In genomic region chr2:69574261-69574660, GRCm38 (mm10) we compare ENCODE assay signal across 27 mouse cellular contexts. TPM values are rescaled to one million over a fixed set of nuclear protein-coding genes. Genes with fewer than 3 reads are reported as not detected.
DNase-seq lines count a peak whose midpoint lies in the region; ATAC-seq and TF ChIP-seq lines count a peak whose summit lies in the region.
"Had no signal": no experiment of that assay in that cellular context is flagged by ENCODE, and none has a peak within 500 bp of the region (broad histone marks: within the 10 kb centered on the region; RNA-seq: fewer than 3 reads in every experiment).

No protein-coding gene starts in this region.

- H3K36me3 ChIP-seq in CH12.LX (replicated peaks in 1 of 2; ENCODE audit: control insufficient read depth in 1 of 2, insufficient read depth in 1 of 2, low read length in 1 of 2): no peaks in the 10 kb centered on the region
- no peaks in the 10 kb centered on the region for H3K36me3 ChIP-seq in hindbrain, embryonic 14.5 days (replicated peaks; ENCODE audit: control insufficient read depth, insufficient read depth)
- H3K36me3 ChIP-seq: embryonic facial prominence, embryonic 13.5 days; embryonic facial prominence, embryonic 15.5 days; forebrain, embryonic 10.5 days; forebrain, embryonic 12.5 days had no signal

- dilution Hi-C loops in CH12.LX (cut with MboI; ENCODE audit: extremely low pct_ligation_motif_present, extremely low pct_unique_long_range_greater_than_20kb, low sequenced_read_pairs): no loop called here

- TF ChIP-seq EP300 in CH12.LX (IDR thresholded peaks at IDR 0.05; ENCODE audit: low read length): no peak

- 79% methylated on average over 3 of the region's 3 CpGs for WGBS in hindbrain, embryonic 14.5 days

- no peak for TF ChIP-seq RAD21 in CH12.LX (IDR thresholded peaks at IDR 0.05; ENCODE audit: low read depth, low read length)

- H3K27ac ChIP-seq in CH12.LX (ENCODE audit: insufficient read depth, low read depth): no peak overlapping the region
- H3K27ac ChIP-seq in hindbrain, embryonic 14.5 days: no peak overlapping the region
- H3K27ac ChIP-seq: embryonic facial prominence, embryonic 13.5 days; embryonic facial prominence, embryonic 15.5 days; forebrain, embryonic 10.5 days; forebrain, embryonic 12.5 days had no signal

- H3K27me3 ChIP-seq in CH12.LX (replicated peaks): no peaks in the 10 kb centered on the region
- H3K27me3 ChIP-seq in hindbrain, embryonic 14.5 days (ENCODE audit: control insufficient read depth, insufficient read depth, low read length): no peaks in the 10 kb centered on the region
- H3K27me3 ChIP-seq: embryonic facial prominence, embryonic 13.5 days; embryonic facial prominence, embryonic 15.5 days had no signal

- H3K9me3 ChIP-seq in CH12.LX (replicated peaks; ENCODE audit: low read length): no peaks in the 10 kb centered on the region
- H3K9me3 ChIP-seq in hindbrain, embryonic 14.5 days (ENCODE audit: control insufficient read depth, low read length): no peaks in the 10 kb centered on the region
- H3K9me3 ChIP-seq: embryonic facial prominence, embryonic 13.5 days; embryonic facial prominence, embryonic 15.5 days; forebrain, embryonic 10.5 days; forebrain, embryonic 12.5 days had no signal

- DNase-seq in heart, adult 11 months: peak; percentile 39
- no peak for DNase-seq in heart, adult 9 months (ENCODE audit: low spot score in 2 of 2)
- DNase-seq in 3T3-L1 (ENCODE audit: low read depth, low spot score) (peak; percentile 28), CH12.LX (ENCODE audit: extremely low read depth) (peak; percentile 21)
- DNase-seq in hindbrain, embryonic 14.5 days (ENCODE audit: low spot score): no peak
- DNase-seq in testis, postnatal 14 days (ENCODE audit: low spot score): no peak
- DNase-seq: adrenal gland, adult 2 months; adrenal gland, postnatal 10 days; adrenal gland, postnatal 25 days; B cell, adult 2 months; cerebellum, adult 11 months; cerebellum, adult 18-20 months; cerebellum, adult 8-10 months; cerebellum, adult 9-11 months; cerebellum, postnatal 14 days; cerebellum, postnatal 36 days; embryo, embryonic 11 days had no signal

- in situ Hi-C loops in CH12.LX (cut with MboI; ENCODE audit: low pct_ligation_motif_present, low pct_unique_long_range_greater_than_20kb, low sequenced_read_pairs): no loop called here

- no peak overlapping the region for H3K4me3 ChIP-seq in CH12.LX (replicated peaks in 1 of 3; ENCODE audit: low read depth in 2 of 3, low read length in 2 of 3, poor library complexity in 1 of 3)
- no peak overlapping the region for H3K4me3 ChIP-seq in hindbrain, embryonic 14.5 days (replicated peaks; ENCODE audit: low read length)
- H3K4me3 ChIP-seq: embryonic facial prominence, embryonic 13.5 days; embryonic facial prominence, embryonic 15.5 days; erythroblast, embryonic 14.5 days; forebrain, embryonic 10.5 days; forebrain, embryonic 12.5 days had no signal

- no peak overlapping the region for H3K9ac ChIP-seq in CH12.LX (ENCODE audit: insufficient read depth, low read depth)
- no peak overlapping the region for H3K9ac ChIP-seq in hindbrain, embryonic 14.5 days
- H3K9ac ChIP-seq: embryonic facial prominence, embryonic 13.5 days; embryonic facial prominence, embryonic 15.5 days; forebrain, embryonic 12.5 days had no signal

- TF ChIP-seq POLR2A in CH12.LX (IDR thresholded peaks at IDR 0.05; ENCODE audit: low read depth, low read length): no peak

- no peak for ATAC-seq in hindbrain, embryonic 14.5 days (ENCODE audit: low FRiP score)
- ATAC-seq: CD4-positive, CD25-positive, alpha-beta regulatory T cell, adult 4 months; forebrain, embryonic 14.5 days; forebrain, embryonic 16.5 days had no signal

- H3K4me1 ChIP-seq in CH12.LX (ENCODE audit: control insufficient read depth in 1 of 2, insufficient read depth in 2 of 2): peaks cover 0 to 6% of the 10 kb centered on the region in 2 experiments; a peak in 1 of 4 replicates
- H3K4me1 ChIP-seq in hindbrain, embryonic 14.5 days (replicated peaks; ENCODE audit: control insufficient read depth, insufficient read depth, low read length): no peaks in the 10 kb centered on the region
- H3K4me1 ChIP-seq: embryonic facial prominence, embryonic 13.5 days; embryonic facial prominence, embryonic 15.5 days had no signal

- no peaks in the 10 kb centered on the region for H3K79me2 ChIP-seq in CH12.LX (replicated peaks; ENCODE audit: control insufficient read depth, extremely low read depth, insufficient read depth, poor library complexity, severe bottlenecking)

- no peak overlapping the region for H3K4me2 ChIP-seq in CH12.LX (ENCODE audit: insufficient read depth, low read depth, poor library complexity, severe bottlenecking)
- H3K4me2 ChIP-seq in hindbrain, embryonic 14.5 days (replicated peaks): no peak overlapping the region
- H3K4me2 ChIP-seq: embryonic facial prominence, embryonic 13.5 days; embryonic facial prominence, embryonic 15.5 days; forebrain, embryonic 12.5 days had no signal

- TF ChIP-seq CTCF in CH12.LX (conservative IDR thresholded peaks at IDR 0.05 in 1 of 2, IDR thresholded peaks at IDR 0.05 in 1 of 2; ENCODE audit: low read depth in 2 of 2, low read length in 2 of 2): no peak

TF ChIP-seq in CH12.LX, 34 proteins besides CTCF, POLR2A, EP300 and RAD21:
- TF ChIP-seq JUND (conservative IDR thresholded peaks at IDR 0.05; ENCODE audit: low read depth, low read length) (peak; percentile 81; the same call in 1 of the 2 replicates), E2F4 (IDR thresholded peaks at IDR 0.05; ENCODE audit: insufficient replicate concordance, low read depth, low read length) (no peak), CHD2 (IDR thresholded peaks at IDR 0.05; ENCODE audit: low read length) (no peak), MEF2A (IDR thresholded peaks at IDR 0.05; ENCODE audit: borderline replicate concordance, low read depth, low read length) (no peak), RCOR1 (conservative IDR thresholded peaks at IDR 0.05; ENCODE audit: low read depth, low read length) (no peak), GABPA (IDR thresholded peaks at IDR 0.05; ENCODE audit: insufficient replicate concordance, low read depth, low read length) (no peak), ELF1 (IDR thresholded peaks at IDR 0.05; ENCODE audit: low read depth, low read length) (no peak), ZMIZ1 (IDR thresholded peaks at IDR 0.05; ENCODE audit: low read depth, low read length) (no peak), CHD1 (IDR thresholded peaks at IDR 0.05; ENCODE audit: low read depth, low read length) (no peak), MXI1 (IDR thresholded peaks at IDR 0.05; ENCODE audit: low read depth, low read length) (no peak), ETS1 (conservative IDR thresholded peaks at IDR 0.05; ENCODE audit: low read depth, low read length) (peak; percentile 49; the same call in 1 of the 2 replicates), JUN (IDR thresholded peaks at IDR 0.05; ENCODE audit: insufficient read depth, low read depth, low read length) (peak; percentile 85)

RNA-seq across cellular contexts. Expression of gene Lrp2, which starts 11.6 kb away (rescaled TPM):
- under 0.01 and 0.04 TPM in 2 replicates for total RNA-seq in CH12.LX (2012; rRNA removed)
- 0.01 TPM in 2 replicates for total RNA-seq in CH12.LX (2014; rRNA removed)
- 0.07 TPM in 1 of 2 replicates, not detected in the other for polyA plus RNA-seq in CH12.LX (2012; ENCODE audit: insufficient read length, low read depth)
- 1.1 and 1.7 TPM in 2 replicates for polyA plus RNA-seq in hindbrain, embryonic 14.5 days (2014; fragmentation: Nextera tagmentation; extraction: Ambion mirVana)
- total RNA-seq: common myeloid progenitor, adult 5-6 weeks; MEL had no signal
- polyA plus RNA-seq: erythroblast, embryonic 14.5 days had no signal

Comparison
In these comparisons a context has a peak if more than half of its experiments do, and no peak if none do; other contexts are left out.
1. DNase-seq: peak in heart, adult 11 months (single experiment), 3T3-L1 (single experiment) and CH12.LX (single experiment); none in heart, adult 9 months (0 of 2), hindbrain, embryonic 14.5 days (single experiment) and testis, postnatal 14 days (single experiment).